Mouse (Mus musculus) heart, embryonic 14.5 days (tissue): Measurements from ENCODE around the gene Gfpt1. TPM values are rescaled to one million over a fixed set of nuclear protein-coding genes. Genes with fewer than 3 reads are reported as not detected.

Experiments
- ATAC-seq: fragments of 200-750 bp; cut with Nextera tagmentation; 2 replicates; pipeline ENCODE4 v1.8.0; 2017; ENCODE audit warnings: low read depth, moderate TSS enrichment; ENCODE audit not compliant: insufficient number of reproducible peaks, insufficient read depth, low FRiP score
- H3K27ac ChIP-seq, 2 experiments: fragments of 200-500 bp in 1 of 2; fragments of 300-500 bp in 1 of 2; sonication (generic) in 1 of 2; replicated peaks in 1 of 2; 2 replicates each; pipeline ENCODE4 v1.5.1; 2012 to 2014; ENCODE audit warnings: low read depth in 2 of 2, low read length in 2 of 2, control low read depth in 1 of 2, mild to moderate bottlenecking in 1 of 2, mixed read lengths in 1 of 2; ENCODE audit not compliant: control insufficient read depth in 1 of 2, insufficient read depth in 1 of 2
- H3K27me3 ChIP-seq: fragments of 300-500 bp; sonication (generic); 2 replicates; pipeline ENCODE4 v1.6.1; 2014; ENCODE audit warnings: mild to moderate bottlenecking, low read length, control low read depth; ENCODE audit not compliant: control insufficient read depth, insufficient read depth
- H3K36me3 ChIP-seq: fragments of 300-500 bp; sonication (generic); 2 replicates; pipeline ENCODE4 v1.6.1; 2014; ENCODE audit warnings: mild to moderate bottlenecking, control low read depth, low read length, mixed read lengths; ENCODE audit not compliant: control insufficient read depth, insufficient read depth
- H3K4me1 ChIP-seq, 2 experiments: fragments of 200-500 bp in 1 of 2; fragments of 300-500 bp in 1 of 2; sonication (generic) in 1 of 2; 2 replicates each; pipeline ENCODE4 v1.6.1; 2012 to 2014; ENCODE audit warnings: low read length in 2 of 2, control low read depth in 1 of 2, mixed read lengths in 1 of 2; ENCODE audit not compliant: control insufficient read depth in 2 of 2, insufficient read depth in 2 of 2
- H3K4me2 ChIP-seq: fragments of 300-500 bp; sonication (generic); 2 replicates; pipeline ENCODE4 v1.6.1; 2014; ENCODE audit warnings: mild to moderate bottlenecking, low read length
- H3K4me3 ChIP-seq, 2 experiments: fragments of 200-500 bp in 1 of 2; fragments of 300-500 bp in 1 of 2; sonication (generic) in 1 of 2; 2 replicates each; pipeline ENCODE4 v1.5.1; 2012 to 2014; ENCODE audit warnings: low read length in 2 of 2, mild to moderate bottlenecking in 2 of 2, control low read depth in 1 of 2, low read depth in 1 of 2, moderate library complexity in 1 of 2; ENCODE audit not compliant: control insufficient read depth in 1 of 2, insufficient read depth in 1 of 2
- H3K9ac ChIP-seq: fragments of 300-500 bp; sonication (generic); 2 replicates; pipeline ENCODE4 v1.6.1; 2014; ENCODE audit warnings: mild to moderate bottlenecking, low read length
- H3K9me3 ChIP-seq: fragments of 300-500 bp; sonication (generic); 2 replicates; pipeline ENCODE4 v1.6.1; 2016; ENCODE audit warnings: low read length, control low read depth; ENCODE audit not compliant: control insufficient read depth
- WGBS: fragments of 180-500 bp; shearing (Covaris S2); extraction: QIAGEN DNeasy Blood & Tissue Kit; methylation state at CpG from one replicate; pipeline ENCODE4 v1.1.7; 2014; 5-methylcytosine and 5-hydroxymethylcytosine counted together
- polyA plus RNA-seq: library from polyadenylated mRNA; unstranded; fragments of >200 nt; fragmentation: Nextera tagmentation; extraction: Ambion mirVana; gene quantifications from 2 replicates; pipeline ENCODE4 v1.2.1, GENCODE M21; 2014

Gene Gfpt1
- polyA plus RNA-seq, 1 experiment from 2014 or later: 12.3 TPM

- Histone ChIP-seq H3K9me3 (no peaks in the 10 kb centered on the region), H3K27ac (peak overlapping the region in 1 of 2 experiments; percentile 15; a peak in 1 of 4 replicates), H3K4me2 (no peak overlapping the region), H3K9ac (peak overlapping the region; percentile 18; the same call in 1 of the 2 replicates), H3K4me1 (peaks cover 15 to 19% of the 10 kb centered on the region in 2 experiments), H3K4me3 (no peak overlapping the region), H3K27me3 (no peaks in the 10 kb centered on the region), H3K36me3 (no peaks in the 10 kb centered on the region)
- no peak for ATAC-seq
- 84% methylated on average over 9 of the region's 9 CpGs for WGBS
Observed at GRCm38 (mm10) chr6:87100297-87101020, 57.8 kb downstream of the Gfpt1 start.

GRCm38 (mm10) chr6:87101281-87101954 lies 58.8 kb downstream of the Gfpt1 start:
- 10% methylated on average over 12 of the region's 12 CpGs for whole genome bisulfite sequencing
- peak overlapping the region; percentile 52; the same call in 1 of the 2 replicates for H3K9ac ChIP-seq
- no peaks in the 10 kb centered on the region for H3K36me3 ChIP-seq
- ATAC-seq: no peak; the same call in 1 of the 2 replicates
- peak overlapping the region; percentile 24 to 30; a peak in 3 of 4 replicates for H3K4me3 ChIP-seq
- no peaks in the 10 kb centered on the region for H3K27me3 ChIP-seq
- no peaks in the 10 kb centered on the region for H3K9me3 ChIP-seq
- no peak overlapping the region for H3K27ac ChIP-seq
- peak overlapping the region; percentile 67 for H3K4me2 ChIP-seq
- H3K4me1 ChIP-seq: peaks cover 15 to 19% of the 10 kb centered on the region in 2 experiments

- Histone ChIP-seq H3K27me3 (no peaks in the 10 kb centered on the region), H3K4me2 (no peak overlapping the region), H3K9me3 (no peaks in the 10 kb centered on the region), H3K27ac (peak overlapping the region; percentile 48 to 61; a peak in 2 of 4 replicates), H3K36me3 (no peaks in the 10 kb centered on the region), H3K4me3 (no peak overlapping the region), H3K4me1 (peaks cover 15 to 19% of the 10 kb centered on the region in 2 experiments), H3K9ac (no peak overlapping the region)
- WGBS: 17% methylated on average over 4 of the region's 4 CpGs
- no peak for ATAC-seq
Observed at GRCm38 (mm10) chr6:87101955-87102353, 59.3 kb downstream of the Gfpt1 start.

GRCm38 (mm10) chr6:87102421-87102911 lies 59.8 kb downstream of the Gfpt1 start:
- WGBS: 23% methylated on average over 7 of the region's 7 CpGs
- no peak overlapping the region for H3K4me2 ChIP-seq

GRCm38 (mm10) chr6:87103314-87103713 lies 60.7 kb downstream of the Gfpt1 start:
- Histone ChIP-seq H3K36me3 (no peaks in the 10 kb centered on the region), H3K9me3 (no peaks in the 10 kb centered on the region), H3K4me1 (peaks cover 15 to 19% of the 10 kb centered on the region in 2 experiments), H3K27ac (no peak overlapping the region), H3K27me3 (no peaks in the 10 kb centered on the region), H3K4me2 (no peak overlapping the region), H3K9ac (no peak overlapping the region), H3K4me3 (no peak overlapping the region)
- 82% methylated on average over 1 of the region's 1 CpGs for WGBS
- ATAC-seq: no peak

More at GRCm38 (mm10) chr6:87102421-87102911, 59.8 kb downstream of the Gfpt1 start:
- no peak overlapping the region for H3K9ac ChIP-seq
- H3K4me3 ChIP-seq: no peak overlapping the region
- no peaks in the 10 kb centered on the region for H3K27me3 ChIP-seq
- no peaks in the 10 kb centered on the region for H3K36me3 ChIP-seq
- no peak for ATAC-seq
- H3K4me1 ChIP-seq: peaks cover 15 to 19% of the 10 kb centered on the region in 2 experiments
- H3K9me3 ChIP-seq: no peaks in the 10 kb centered on the region
- peak overlapping the region; percentile 48 to 61; a peak in 3 of 4 replicates for H3K27ac ChIP-seq

GRCm38 (mm10) chr6:87104123-87104796 lies 61.6 kb downstream of the Gfpt1 start, which contains the start of gene D6Ertd527e:
Gene D6Ertd527e (plus strand): TSS chr6:87104746.
- Histone ChIP-seq H3K36me3 (no peaks in the 10 kb centered on the region), H3K27ac (no peak within 1 kb of the TSS), H3K4me3 (no peak within 1 kb of the TSS), H3K27me3 (no peaks in the 10 kb centered on the region), H3K4me2 (no peak within 1 kb of the TSS), H3K4me1 (peaks cover 15 to 18% of the 10 kb centered on the region in 2 experiments), H3K9me3 (no peaks in the 10 kb centered on the region), H3K9ac (no peak within 1 kb of the TSS)
- ATAC-seq: no peak
- WGBS: 74% methylated on average over 11 of the region's 11 CpGs

- peak overlapping the region in 1 of 2 experiments; percentile 24; a peak in 1 of 4 replicates for H3K27ac ChIP-seq
- no peak overlapping the region for H3K4me3 ChIP-seq
- H3K36me3 ChIP-seq: no peaks in the 10 kb centered on the region
- H3K27me3 ChIP-seq: no peaks in the 10 kb centered on the region
- no peak overlapping the region for H3K4me2 ChIP-seq
- no peak for ATAC-seq
- no peaks in the 10 kb centered on the region for H3K9me3 ChIP-seq
- H3K4me1 ChIP-seq: no peaks in the 10 kb centered on the region; a peak in 1 of 4 replicates
- WGBS: 80% methylated on average over 1 of the region's 1 CpGs
- no peak overlapping the region for H3K9ac ChIP-seq
Observed at GRCm38 (mm10) chr6:87111493-87111892, 68.8 kb downstream of the Gfpt1 start.
